Mouse (Mus musculus) spleen, postnatal 10 days (tissue): ENCODE data around the gene Trp53.
"Not testable (repeated sequence)": the region's sequence is repeated elsewhere in the genome, so short reads cannot be mapped to it uniquely, and the experiment has no call there.

Experiments used
- DNase-seq, 2 experiments: peaks; one replicate each; pipeline ENCODE4 v3.0.0; 2021 to 2022; ENCODE audit warnings: low spot score in 2 of 2

Trp53 gene

GRCm38 (mm10) chr11:69580091-69580514, at the start of gene Trp53, which contains the start of gene Wrap53:
Gene Trp53 (plus strand): TSS chr11:69580359.
Gene Wrap53 (minus strand): TSS chr11:69580255.
- DNase-seq, result peak; percentile 84 to 94

GRCm38 (mm10) chr11:69530755-69531154, 49.4 kb upstream of the Trp53 start:
- not testable (repeated sequence) for DNase-seq

GRCm38 (mm10) chr11:69532480-69533150, 47.5 kb upstream of the Trp53 start:
- DNase-seq, result no peak

DNA sequence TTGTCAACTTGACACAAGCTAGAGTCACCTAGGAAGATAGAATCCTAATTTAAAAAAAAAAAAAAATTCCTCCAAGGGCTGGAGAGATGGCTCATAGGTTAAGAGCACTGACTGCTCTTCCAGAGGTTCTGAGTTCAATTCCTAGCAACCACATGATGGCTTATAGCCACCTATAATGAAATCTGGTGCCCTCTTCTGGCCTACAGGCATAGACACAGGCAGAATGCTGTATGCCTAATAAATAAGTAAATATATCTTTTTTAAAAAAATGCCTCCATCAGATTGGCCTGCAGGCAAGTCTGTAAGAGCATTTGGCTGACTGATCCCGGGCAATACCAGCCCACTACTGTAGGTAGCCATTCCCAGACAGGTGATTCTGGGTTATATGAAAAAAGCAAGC, 45.2 kb upstream of the Trp53 start:
- no peak for DNase-seq

DNA sequence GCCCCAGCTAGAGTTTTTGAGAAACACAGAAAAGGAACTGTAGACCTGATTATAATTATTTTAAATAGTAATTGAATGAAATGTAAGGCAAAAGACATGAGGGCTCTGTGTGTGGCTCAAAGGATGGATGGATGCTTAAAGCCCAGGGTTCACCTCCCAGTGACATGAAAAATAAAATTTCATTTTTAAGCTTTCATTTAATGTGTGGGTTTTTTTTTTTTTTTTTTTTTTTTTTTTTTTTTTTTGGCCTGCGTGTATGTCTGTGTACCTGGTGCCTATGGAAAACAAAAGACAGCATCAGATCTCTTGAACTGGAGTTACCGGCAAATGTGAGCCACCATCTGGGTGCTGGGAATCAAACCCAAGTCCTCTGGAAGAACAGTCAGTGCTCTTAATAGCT, 39.5 kb upstream of the Trp53 start:
- no peak for DNase-seq

DNA sequence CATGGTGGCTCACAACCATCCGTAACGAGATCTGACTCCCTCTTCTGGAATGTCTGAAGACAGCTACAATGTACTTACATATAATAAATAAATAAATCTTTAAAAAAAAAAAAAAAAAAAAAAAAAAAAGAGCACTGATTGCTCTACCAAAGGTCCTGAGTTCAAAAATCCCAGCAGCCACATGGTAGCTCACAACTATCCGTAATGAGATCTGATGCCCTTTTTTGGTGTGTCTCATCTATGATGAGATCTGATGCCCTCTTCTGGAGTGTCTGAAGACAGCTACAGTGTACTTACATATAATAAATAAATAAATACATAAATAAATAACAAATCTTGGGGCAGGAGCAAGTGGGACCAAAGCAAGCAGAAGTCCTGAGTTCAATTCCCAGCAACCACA, 38.4 kb upstream of the Trp53 start:
- DNase-seq, result not testable (repeated sequence)

GRCm38 (mm10) chr11:69543598-69543997, 36.6 kb upstream of the Trp53 start:
- no peak for DNase-seq

- no peak for DNase-seq
Observed at GRCm38 (mm10) chr11:69545957-69546356, 34.2 kb upstream of the Trp53 start.

DNA sequence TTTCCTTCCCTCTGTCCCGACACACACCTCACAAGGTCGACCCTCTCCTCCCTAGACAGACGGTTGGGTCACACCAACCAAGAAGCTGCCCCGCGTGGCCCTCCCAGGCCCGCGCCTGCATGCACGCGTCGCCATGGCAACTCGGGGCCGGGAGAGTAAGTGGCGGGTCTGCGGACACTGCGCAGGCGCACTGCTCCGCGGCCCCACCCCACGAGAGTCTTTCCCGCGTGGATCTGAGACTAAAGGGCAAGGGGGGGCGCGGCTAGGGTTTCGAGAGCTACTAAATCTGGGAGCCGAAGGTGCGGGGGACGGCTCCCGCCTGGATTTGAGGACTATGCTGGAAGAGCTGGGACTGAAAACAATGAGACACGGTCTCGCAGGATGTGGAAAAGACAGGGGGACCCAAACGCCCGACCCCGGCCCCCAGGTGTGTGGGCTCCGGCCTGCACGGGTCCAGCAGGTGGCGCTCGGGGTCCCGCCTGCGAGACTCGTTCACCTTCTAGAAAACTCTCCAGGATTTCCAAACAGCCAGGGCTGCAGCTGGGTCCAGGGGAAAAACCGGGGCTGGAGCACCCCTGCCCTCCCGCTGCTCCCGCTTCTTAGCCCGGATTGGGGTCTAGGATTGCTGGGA, 33.6 kb upstream of the Trp53 start:
- DNase-seq, result peak; percentile 48 to 75

DNA sequence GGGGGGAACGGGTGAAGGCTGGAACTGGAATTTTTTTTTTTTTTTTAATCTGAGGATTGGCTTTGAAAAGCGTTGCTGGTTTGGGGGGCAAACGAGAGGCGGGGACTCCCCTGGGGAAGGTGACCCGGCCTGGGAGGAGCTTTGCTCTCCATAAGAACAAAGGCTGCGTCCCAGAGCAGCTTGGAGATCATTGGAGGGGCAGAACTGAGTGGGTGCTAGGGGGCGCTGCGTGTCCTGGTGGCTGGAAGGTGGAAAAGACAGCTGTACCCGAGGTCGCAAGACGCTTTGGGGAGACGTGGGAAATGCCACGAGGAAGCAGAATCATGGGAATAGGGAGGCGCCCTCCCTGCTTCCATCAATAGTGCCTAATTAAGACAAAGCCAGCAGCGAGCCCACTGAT, 33.1 kb upstream of the Trp53 start:
- DNase-seq, result peak in 1 of 2 experiments; percentile 51

DNA sequence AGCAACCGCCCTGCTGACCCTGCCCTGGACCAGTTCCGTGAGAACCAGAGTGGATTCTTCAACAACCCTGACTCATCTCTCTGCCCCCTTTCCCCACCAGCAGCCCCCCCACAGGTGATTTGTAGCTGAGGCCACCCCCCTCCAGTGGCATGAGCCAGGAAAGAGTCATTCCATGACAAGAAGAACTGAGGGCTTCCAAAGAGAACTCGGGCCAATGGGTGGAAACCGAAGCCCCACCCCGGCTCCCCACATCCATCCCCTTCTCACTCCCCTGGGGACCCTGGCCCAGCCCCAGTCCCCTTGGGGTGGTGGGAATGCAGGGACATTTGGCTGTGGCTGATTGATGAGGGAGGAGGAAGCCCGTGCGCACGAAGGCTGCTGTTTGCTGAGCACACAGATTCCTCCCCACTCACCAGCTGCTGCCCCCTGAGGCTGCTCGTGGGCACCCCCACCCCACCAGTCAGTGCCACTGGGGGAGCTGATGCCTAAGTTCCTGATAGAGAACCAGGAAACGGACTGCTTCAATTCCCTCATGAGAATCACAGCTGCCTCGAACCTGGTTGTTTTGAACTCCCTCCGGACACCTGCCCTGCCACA, 31.0 kb upstream of the Trp53 start, which contains the start of gene Dnah2:
Gene Dnah2, minus strand, starts transcription at position 51 of the 597 bp plus-strand sequence.
- no peak for DNase-seq

GRCm38 (mm10) chr11:69551310-69551709, 28.8 kb upstream of the Trp53 start:
- DNase-seq, result no peak

DNA sequence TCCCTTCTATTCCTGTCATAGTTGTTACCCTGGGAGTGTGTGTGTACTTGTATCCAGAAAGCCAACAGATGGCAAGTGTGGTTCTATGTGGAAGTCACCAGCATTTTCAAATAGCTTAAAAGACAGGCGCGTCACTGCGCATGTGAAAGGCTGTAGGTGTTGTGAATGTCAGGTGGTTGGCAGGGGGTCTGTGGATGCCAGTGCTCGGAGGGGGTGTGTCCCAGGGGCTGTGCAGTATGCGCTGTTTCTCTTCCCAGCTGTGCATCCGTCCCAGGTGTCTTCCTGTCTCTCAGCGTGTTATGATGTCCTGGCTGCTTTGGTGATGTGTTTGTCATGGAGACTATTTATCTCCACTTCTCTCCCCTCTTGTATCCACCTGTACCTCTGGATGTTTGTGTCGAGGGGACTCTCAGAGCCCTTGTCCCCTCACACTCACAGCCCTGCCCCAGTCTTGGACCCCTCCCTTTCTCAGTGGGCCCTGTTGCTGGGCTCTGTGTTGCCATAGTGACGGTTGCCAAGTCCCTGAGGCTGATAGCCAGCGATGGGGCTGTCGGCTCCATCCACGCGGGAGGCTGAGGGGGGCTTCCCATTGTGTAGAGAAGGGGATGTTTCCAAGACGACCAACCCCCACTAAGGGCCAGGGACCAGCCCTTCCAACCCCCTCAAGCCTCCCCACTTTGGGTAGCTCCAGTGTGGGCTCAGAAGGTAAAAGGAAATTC, 27.4 kb upstream of the Trp53 start:
- DNase-seq, result no peak

- no peak for DNase-seq
Observed at GRCm38 (mm10) chr11:69553341-69553721, 26.8 kb upstream of the Trp53 start.

- no peak for DNase-seq
Observed at GRCm38 (mm10) chr11:69554539-69555140, 25.5 kb upstream of the Trp53 start.

GRCm38 (mm10) chr11:69557381-69557958, 22.7 kb upstream of the Trp53 start:
- DNase-seq, result no peak

DNA sequence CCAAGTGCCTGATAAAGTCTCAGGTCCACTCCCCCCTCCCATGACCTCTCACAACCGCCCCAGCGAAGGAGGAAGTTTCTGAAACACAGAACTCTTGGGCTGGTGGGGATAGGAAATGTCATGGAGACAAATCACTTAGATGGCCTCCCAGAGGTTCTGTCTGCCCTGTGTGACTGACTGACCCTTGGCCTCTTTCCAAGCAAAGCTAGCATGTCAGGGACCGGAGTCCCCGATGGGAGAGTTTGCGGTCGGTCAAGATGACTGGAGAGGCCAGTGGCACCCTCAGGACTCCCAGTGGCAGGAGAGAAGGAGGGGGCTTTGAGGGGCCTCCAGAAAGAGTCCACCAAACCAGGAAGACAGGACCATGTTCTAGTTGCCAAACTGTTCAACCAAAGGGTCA, 21.4 kb upstream of the Trp53 start:
- DNase-seq, result no peak

GRCm38 (mm10) chr11:69559183-69559582, 21.0 kb upstream of the Trp53 start:
- DNase-seq, result no peak

DNA sequence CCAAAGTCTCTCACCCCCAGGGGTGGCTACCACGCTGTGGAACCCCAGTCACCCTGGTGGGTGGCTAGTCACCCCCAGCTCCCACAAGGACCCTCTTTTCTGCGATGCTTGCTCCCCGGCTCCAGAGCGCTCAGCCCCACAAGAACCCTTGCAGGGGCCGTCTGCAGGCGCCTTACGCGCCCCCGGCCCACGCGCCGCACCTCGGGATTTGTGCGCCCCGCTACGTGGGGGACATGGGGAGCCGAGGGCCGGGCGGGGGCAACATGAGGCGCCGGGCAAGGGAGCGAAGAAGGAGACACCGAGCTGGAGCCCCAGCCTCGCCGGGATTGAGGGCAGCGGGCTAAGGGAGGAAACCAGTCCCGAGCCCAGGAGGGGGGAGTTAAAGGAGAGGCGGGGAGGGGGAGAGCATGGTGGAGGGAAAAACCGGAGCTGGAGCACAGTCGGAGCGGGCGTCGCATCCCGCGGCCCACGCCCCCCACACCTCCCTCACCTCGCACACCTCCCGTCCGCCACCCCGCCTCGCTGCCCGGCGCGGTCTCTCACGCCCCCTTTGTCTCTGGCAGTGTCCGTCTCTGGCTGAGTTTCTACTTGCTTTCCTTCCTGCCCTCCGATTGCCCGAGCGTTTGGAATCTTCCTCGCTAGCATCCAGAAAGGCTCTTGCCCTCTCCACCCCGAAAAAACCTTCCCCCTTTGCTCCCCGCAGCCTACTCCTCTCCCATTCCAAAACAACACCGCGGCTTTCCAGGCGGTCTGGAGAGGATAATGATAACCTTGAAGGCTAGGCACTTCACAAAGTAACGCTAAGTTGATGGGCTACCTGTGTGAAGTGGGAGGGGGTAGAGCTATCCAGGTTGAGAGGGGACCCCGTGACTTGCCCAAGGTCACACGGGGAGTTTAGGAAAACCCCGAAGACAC, 20.1 kb upstream of the Trp53 start, which contains the start of gene Efnb3:
Gene Efnb3, minus strand, starts transcription at position 355 of the 915 bp plus-strand sequence.
- no peak for DNase-seq
